Mouse (Mus musculus) gastrocnemius, adult 2 months (tissue): ENCODE data around the gene Tnf. TPM values are rescaled to one million over a fixed set of nuclear protein-coding genes. Genes with fewer than 3 reads are reported as not detected.
A peak's percentile ranks its signal among the peaks of the same experiment; 100 is the strongest.

Experiments used
- DNase-seq: peaks from one replicate; pipeline ENCODE4 v3.0.0; 2022
- H3K27ac ChIP-seq: fragments of 200-600 bp; 2 replicates; pipeline ENCODE4 v1.8.1; 2022; ENCODE audit warnings: mild to moderate bottlenecking
- H3K4me3 ChIP-seq: fragments of 200-600 bp; 2 replicates; pipeline ENCODE4 v1.8.1; 2022; ENCODE audit warnings: mild to moderate bottlenecking, moderate library complexity
- CTCF ChIP-seq: fragments of 200-600 bp; IDR thresholded peaks from 2 replicates; pipeline ENCODE4 v1.8.1; 2022; ENCODE audit warnings: antibody characterized with exemption, mild to moderate bottlenecking, moderate library complexity
- intact Hi-C: fragments of 180-260 bp; cut with DNase I; formaldehyde crosslinking; loops from one replicate; pipeline ENCODE4 v1.15.1; 2025
- total RNA-seq, 2 experiments: library from RNA; stranded (reverse); gene quantifications; 2 replicates each; pipeline ENCODE4 v1.2.3; 2021

Gene Tnf
- total RNA-seq, 2 experiments from 2014 or later = not detected

DNA sequence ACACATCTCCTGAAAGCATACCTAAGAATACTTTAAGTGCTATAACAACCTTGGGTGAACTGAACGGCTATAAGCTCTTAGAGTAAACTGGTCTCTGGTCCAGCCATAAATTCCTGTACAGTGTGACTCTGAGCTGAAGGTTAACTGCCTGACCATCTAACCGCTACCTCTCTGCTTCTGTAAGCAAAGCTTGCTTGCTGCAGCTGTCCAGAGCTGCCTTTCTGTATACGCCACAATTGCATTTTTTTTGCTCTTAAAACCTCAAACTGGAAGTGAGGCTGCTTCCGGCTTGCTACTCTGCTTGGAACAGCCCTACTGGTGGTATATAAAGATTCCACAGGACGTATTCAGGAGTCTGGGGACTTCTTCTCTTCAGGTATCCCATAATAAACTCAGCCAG lies 30.9 kb upstream of the Tnf start:
- no peak for TF ChIP-seq CTCF
- intact Hi-C loops = loop anchor here (1.0 to 10.0 kb wide), 4 partner anchors 35 to 208 kb away; partner anchors contain the start of gene Sapcd1
- Histone ChIP-seq H3K4me3 (no peak overlapping the region), H3K27ac (peak overlapping the region; percentile 95)
- no peak for DNase-seq

DNA sequence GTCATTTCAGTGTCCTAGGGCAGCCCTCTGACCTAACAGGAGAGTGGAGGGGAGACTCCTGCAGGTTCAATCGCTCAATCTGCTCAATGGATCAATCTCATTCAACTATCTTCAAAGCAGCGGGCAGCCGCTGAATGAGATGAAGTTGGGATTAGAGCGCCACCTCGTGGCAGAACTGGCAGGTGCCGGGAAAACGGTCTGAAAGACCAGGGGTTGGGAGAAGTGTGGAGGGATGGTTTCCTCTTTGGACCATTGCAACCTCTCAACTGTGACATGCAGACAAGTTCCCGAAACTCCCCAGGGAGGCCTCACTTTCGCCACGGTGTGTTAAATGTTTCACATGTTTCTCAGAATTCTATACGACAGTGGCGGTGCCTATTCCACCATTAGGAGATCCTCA lies 30.2 kb upstream of the Tnf start:
- no peak overlapping the region for H3K4me3 ChIP-seq
- peak; percentile 87 for DNase-seq
- no peak overlapping the region for H3K27ac ChIP-seq
- intact Hi-C loops = loop anchor here (1.0 to 10.0 kb wide), 4 partner anchors 35 to 207 kb away; partner anchors contain the start of gene Sapcd1
- TF ChIP-seq CTCF = peak; percentile 97

DNA sequence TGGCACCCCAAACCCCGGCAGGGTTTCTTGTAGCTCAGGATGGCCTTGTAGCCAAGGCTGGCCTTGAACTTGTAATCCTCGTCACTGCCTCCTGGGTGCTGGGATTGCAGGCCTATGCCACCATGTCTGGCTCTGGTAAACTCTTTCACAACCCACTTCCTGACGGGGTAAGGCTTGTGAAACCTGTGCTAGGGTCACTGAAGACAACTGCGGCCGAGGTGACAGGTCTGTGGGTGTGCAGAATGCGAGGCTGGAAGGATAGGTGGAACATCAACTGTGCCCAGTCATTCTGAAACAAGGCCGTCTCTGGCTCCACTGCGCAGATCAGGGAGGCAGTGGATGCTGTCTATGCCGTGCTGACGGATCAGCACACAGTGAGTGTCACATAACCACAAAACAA lies 29.2 kb upstream of the Tnf start:
- no peak for TF ChIP-seq CTCF
- intact Hi-C loops = loop anchor here (5.0 to 10.0 kb wide), 2 partner anchors 34 to 206 kb away; partner anchors contain the start of gene Sapcd1
- no peak overlapping the region for H3K4me3 ChIP-seq
- DNase-seq = no peak
- H3K27ac ChIP-seq = no peak overlapping the region

DNA sequence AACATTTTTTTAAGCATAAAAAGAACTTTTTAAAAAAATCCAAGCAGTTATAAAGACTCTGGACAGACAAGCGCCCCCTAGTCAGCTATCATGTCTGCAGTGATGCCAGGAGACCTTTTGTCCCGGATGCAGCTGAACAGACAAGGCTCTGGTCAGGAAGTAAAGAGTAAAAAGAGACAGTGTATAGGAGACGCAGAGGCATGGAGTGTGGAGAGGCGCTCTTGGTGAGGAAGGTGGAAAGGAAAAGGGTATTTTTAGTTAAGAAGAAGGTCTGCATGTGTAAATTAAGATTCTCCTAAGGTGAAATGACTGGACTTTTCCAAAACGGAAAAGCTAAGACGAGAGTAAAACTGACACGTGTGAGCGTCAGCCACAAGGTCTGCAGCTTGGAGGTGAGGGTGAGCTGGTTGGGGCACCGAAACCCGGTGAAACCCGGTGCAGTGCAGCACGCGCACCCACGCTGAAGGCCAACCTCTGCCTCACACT lies 24.8 kb upstream of the Tnf start:
- intact Hi-C loops = no loop called here
- Histone ChIP-seq H3K4me3 (no peak overlapping the region), H3K27ac (no peak overlapping the region)
- 0 out of 2 replicates have a peak, but pooled peaks have one; percentile 8 for TF ChIP-seq CTCF
- no peak for DNase-seq

DNA sequence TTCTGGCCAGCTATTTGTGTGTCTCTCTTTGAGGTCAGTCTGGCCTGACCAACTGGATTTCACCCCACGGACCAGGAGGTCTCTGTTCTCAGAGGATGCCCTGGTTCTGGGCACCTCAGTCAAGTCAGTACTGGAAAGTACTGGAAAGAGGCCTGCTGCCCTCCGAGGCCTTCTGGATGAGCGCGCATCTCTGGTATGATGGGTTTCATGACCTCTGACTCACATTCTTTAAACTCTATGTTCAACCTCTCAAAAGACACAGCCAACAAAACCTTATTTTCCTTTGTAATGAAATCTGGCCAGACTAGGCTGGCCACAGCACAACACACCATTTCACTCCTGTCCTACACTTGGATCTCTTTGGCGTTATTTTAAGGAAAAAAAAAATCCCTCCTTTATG lies 23.6 kb upstream of the Tnf start:
- Histone ChIP-seq H3K4me3 (no peak overlapping the region), H3K27ac (no peak overlapping the region)
- no peak for DNase-seq
- TF ChIP-seq CTCF = no peak
- intact Hi-C loops = no loop called here

DNA sequence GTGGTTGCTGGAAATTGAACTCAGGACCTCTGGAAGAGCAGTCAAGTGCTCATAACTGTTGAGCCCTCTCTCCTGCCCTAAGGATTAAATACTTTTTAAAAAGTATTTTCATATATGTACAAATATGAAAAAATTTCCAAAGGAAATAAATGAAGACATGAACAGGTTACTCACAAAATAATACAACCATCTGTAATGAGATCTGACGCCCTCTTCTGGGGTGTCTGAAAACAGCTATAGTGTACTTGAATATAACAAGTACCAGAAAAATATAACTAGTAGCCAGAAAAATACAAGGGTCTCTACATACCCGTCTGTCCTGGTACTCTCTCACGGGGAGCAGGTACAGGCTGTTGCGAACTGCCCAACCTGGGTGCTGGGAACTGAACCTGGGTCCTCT lies 22.8 kb upstream of the Tnf start:
- TF ChIP-seq CTCF = no peak

DNA sequence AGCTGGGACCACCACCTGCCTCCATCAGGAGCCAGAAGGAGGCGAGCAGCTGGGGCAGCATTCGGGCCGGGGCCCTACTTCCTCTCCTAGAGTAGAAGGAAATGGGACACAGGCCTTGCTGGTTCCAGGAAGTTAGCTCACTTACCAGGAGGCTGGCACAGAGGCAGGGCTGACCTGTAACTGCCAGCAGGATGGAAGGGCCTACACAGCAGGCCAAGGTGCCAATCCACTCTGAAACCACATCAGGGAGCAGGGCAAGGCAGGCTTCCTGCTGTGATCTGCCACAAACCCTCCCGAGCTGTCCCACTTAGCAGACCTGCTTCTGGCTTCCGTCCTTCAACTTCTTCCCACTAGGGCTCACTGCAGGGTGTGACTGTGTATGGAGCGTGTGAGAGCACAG lies 20.5 kb upstream of the Tnf start:
- intact Hi-C loops = no loop called here
- peak overlapping the region; percentile 39 for H3K4me3 ChIP-seq
- peak; percentile 60 for DNase-seq
- TF ChIP-seq CTCF = no peak
- peak overlapping the region; percentile 70 for H3K27ac ChIP-seq

More for the DNA sequence above, 22.8 kb upstream of the Tnf start:
- no peak for DNase-seq
- Histone ChIP-seq H3K27ac (no peak overlapping the region), H3K4me3 (no peak overlapping the region)
- intact Hi-C loops = no loop called here

DNA sequence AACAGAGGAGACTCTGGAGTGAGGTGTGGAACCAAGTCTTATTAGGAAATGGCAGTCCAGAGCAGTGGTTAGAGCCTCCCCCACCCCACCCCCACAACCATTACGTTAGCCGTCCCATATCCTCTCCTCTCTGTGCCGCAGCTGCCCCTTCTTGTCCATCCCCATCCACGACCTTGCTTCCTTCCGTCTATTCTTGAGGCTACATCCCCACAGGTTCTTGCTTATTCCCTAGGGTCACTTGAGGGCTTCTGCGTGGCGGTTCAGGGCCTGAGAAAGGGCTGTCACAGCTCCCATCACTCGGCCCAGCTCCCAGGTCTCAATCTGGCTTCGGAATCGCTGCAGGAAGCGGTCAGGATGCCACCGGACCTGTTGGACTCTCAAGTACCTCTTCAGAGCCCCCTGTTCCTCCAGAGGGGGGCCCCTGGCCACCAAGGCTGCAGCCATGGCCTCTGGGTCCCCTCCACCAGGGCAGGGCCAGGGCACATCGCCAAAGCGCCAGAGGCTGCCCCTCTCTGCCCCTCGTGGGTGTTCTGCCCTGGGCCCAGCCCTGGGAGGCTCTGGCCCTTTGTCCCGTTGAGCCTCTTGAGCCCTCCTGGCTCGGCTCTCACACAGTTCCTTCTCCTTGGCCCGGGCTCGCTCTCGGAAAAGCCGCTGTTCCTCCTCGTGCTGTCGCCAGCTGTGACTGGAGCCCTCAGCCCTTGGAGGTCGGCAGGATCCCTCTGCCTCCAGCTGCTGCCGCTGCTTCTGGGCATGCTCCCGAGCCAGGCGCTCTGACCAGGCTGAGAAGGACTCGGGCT lies 18.5 kb upstream of the Tnf start, which contains the start of gene Gm16181:
Gene Gm16181 (plus strand): TSS at position 679 of the 797 bp plus-strand sequence.
- intact Hi-C loops = no loop called here
- H3K4me3 ChIP-seq = peak within 1 kb of the TSS; percentile 44
- H3K27ac ChIP-seq = peak within 1 kb of the TSS; percentile 80
- no peak for DNase-seq
- no peak for TF ChIP-seq CTCF

DNA sequence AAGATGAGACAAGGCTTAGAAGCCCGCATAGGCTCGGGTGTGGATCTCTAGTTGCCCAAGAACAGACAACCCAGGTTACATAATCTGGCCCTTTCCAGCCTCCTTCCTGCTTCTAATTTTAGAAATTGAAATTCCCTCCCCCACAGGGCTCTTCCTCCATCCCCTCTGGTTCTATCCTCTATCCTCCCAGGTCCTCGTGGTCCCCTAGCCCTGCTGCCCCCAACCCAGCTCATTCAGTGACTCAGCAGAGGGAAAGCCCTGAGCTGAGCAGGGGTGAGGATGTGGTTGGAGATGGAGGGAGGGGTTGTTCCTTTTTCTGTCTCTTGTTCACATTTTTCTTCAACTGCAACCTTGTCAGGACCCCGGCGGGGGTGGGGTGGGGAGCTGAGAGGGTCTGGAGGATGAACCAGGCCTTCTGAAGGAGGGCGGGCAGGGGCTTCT lies 17.8 kb upstream of the Tnf start:
- intact Hi-C loops = no loop called here
- TF ChIP-seq CTCF = no peak
- Histone ChIP-seq H3K27ac (peak overlapping the region; percentile 80), H3K4me3 (peak overlapping the region; percentile 34; the same call in 1 of the 2 replicates)
- DNase-seq = no peak

DNA sequence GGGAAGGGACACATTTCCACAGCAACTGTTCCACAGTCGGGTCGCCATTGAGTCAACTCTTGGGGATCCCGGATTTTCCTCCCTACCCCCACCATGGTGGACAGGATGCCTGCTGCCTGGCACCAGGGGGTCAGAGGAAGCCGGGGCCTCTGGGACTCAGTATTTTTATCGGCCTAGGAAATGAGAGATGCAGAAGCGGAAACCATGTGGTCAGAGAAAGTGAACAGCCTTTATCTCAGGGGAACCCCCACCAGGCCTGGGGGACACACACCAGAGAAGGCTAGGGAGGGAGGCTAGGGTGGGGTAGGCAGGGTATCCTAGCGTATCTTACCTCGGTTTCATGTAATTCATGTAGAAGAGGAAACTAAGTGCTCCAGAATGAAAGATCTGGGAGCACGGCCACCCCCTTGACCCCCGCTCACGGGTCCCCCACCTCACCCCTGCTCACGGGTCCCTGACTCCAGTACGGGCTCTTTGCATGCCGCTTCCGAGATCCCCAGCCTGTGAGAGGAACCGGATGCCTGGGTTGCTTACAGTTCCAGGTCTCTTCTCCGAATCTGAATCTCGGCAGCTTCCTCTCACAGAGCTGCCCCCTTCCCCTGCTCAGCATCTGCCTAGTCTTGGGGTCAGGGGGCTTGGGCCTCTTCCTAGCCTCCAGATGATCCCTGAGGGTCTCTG lies 16.8 kb upstream of the Tnf start:
- no peak for DNase-seq
- TF ChIP-seq CTCF = no peak
- intact Hi-C loops = no loop called here
- Histone ChIP-seq H3K4me3 (peak overlapping the region; percentile 16), H3K27ac (peak overlapping the region; percentile 80)

DNA sequence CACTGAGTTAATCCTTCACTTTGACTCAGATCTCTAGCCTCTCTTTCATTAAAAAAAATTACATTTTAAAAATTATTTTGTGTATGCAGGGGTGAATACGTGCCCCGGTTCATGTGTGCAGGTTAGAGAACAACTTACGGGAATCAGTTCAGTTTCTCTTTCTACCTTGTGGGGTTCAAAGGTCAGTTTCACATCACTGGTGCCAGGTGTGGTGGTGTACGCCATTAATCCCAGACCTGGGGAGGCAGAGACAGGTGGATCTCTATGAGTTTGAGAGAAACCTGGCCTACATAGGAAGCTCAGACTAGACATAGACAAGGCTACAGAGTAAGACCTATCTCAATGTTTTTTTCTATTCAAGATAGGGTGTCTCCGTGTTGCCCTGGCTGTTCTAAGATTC lies 11.3 kb upstream of the Tnf start:
- intact Hi-C loops = no loop called here
- no peak for DNase-seq
- Histone ChIP-seq H3K27ac (no peak overlapping the region), H3K4me3 (no peak overlapping the region)
- no peak for TF ChIP-seq CTCF

DNA sequence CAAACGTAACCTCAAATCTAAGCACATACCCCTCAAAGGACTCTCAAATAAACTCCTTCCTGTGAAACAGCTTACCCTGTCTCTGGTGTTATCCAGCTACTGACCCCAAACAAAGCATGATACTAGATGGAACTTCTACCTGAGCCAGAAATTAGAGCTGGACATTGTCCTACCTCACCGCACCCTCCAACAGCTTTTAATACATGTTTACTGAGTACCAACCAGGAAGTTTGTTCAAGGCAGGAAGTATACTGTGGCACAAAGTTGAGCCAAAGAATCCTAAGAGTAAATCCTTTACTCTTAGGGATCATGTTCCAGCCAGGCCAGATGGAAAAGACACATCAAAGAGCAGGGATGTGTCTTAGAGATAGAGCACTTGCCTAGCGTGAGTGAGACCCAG lies 8.8 kb upstream of the Tnf start:
- H3K4me3 ChIP-seq = no peak overlapping the region
- DNase-seq = no peak
- TF ChIP-seq CTCF = no peak
- intact Hi-C loops = no loop called here
- no peak overlapping the region for H3K27ac ChIP-seq
